Mouse (Mus musculus): ENCODE data around the gene Galnt11. TPM values are rescaled to one million over a fixed set of nuclear protein-coding genes. Genes with fewer than 3 reads are reported as not detected.

The Galnt11 gene
- polyA plus RNA-seq (2014; fragmentation: Illumina TruSeq; extraction: RNeasy Lipid Tissue Mini Kit (QIAGEN cat#74804)), result 23.7 TPM

DNA sequence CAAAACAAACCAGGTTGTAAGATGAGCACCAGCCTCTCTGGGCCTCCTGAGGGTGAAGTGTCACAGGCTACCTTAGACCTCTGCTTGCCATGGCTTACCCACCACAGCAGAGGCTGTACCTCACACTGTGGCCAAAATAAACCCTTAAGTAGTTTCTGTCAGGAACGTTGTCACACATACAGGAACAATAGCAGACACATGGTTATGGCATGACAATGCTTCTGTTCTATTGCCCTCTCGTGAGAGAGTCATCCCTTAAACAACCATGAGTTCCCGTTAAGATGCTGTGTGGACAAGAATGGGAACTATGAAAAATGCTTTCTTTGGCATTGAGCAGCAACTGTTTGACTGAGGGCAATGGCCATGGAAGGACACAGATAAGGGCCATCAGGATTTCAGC is at the start of gene Galnt11:
Gene Galnt11, plus strand, starts transcription at position 301 of the 400 bp plus-strand sequence.

DNA sequence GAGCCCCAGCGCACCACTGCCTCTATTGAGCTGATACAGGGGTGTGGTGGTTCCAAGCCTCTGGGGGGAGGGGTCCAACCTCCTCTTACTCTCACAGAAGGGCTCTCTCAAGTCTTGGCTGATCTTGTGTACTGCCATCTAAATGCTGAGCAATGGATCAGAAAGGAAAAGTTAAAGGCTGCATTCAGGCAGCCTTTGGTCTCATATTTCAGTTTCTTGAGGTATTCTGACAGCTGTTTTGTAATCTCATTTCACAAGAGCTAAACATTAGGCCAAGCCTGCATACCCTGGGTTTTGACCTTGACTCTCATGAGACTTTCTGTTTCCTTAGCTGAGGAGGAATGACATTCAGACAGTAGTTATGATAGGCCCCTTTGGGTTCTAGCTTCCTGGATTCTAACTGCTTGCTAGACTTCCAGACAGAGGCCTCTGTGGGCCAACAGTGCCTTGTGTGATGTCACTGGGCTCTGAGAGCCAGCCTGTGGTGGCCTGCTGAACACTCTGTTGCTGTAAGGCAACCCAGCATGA is 40.6 kb upstream of the Galnt11 start, which contains the start of gene Galntl5:
Gene Galntl5, plus strand, starts transcription at position 457 of the 528 bp plus-strand sequence.

DNA sequence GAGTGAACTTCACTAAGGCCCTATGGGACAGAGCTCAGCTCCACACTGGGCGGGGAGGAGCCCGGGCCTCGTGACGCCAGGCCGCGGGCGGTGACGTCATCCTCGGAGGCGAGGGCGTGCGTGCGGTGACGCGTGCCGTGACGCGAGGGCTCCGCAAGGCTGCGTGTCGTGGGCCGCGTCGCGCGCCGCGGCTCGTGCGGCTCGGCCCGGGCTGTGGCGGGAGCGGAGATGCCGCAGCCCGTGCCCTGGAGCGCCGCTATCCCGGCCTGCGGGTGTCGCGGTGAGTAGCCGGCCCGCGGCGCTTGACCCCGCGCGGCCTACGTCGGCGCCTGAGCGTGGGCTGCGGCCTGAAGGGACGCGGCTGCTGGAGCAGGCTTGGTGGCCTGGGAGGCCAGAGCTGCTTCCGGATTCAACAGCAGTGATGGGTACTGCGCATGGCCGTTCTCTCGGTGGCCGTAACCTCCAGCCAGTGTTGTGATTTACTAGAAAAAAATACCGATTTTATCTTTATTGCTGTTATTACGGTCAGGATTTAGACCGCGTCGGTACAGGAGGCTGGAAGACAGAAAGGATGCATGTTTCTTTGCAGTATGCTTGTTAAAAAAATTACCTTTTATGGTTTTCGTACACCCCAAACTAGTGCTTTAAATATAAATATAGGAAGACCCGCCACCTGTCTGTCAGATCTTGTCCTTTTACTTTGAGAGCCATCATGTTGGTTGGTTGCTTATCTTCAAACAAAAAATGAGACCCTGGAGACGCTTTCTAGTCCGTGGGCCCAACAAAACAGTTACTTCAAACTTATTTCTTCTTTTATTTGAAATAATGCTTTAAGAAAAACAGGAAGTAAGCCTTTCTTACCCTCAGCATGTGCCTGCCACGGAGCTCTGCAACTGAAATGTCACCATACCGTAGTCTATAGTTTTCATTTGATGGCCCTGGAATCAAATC is 1.3 kb downstream of the Galnt11 start, which contains the start of gene E130116L18Rik:
Gene E130116L18Rik, minus strand, starts transcription at position 402 of the 951 bp plus-strand sequence.

Other genes with a start within 250 kb of the Galnt11 start
- gene Prkag2, start 121.3 kb upstream of the Galnt11 start, polyA plus RNA-seq (2014; fragmentation: Illumina TruSeq; extraction: RNeasy Lipid Tissue Mini Kit (QIAGEN cat#74804)), result 155 TPM
- 0.31 TPM for gene Galntl5, start 40.4 kb upstream of the Galnt11 start, polyA plus RNA-seq (2014; fragmentation: Illumina TruSeq; extraction: RNeasy Lipid Tissue Mini Kit (QIAGEN cat#74804))
- not detected for gene E130116L18Rik, start 1.2 kb downstream of the Galnt11 start, polyA plus RNA-seq (2014; fragmentation: Illumina TruSeq; extraction: RNeasy Lipid Tissue Mini Kit (QIAGEN cat#74804))

Measured in ovary, adult 10 weeks (tissue).